Mouse (Mus musculus) hindbrain, embryonic 14.5 days (tissue): ENCODE measurements around the gene Zbtb38. TPM values are rescaled to one million over a fixed set of nuclear protein-coding genes. Genes with fewer than 3 reads are reported as not detected.

Experiments
- ATAC-seq: fragments of 200-750 bp; cut with Nextera tagmentation; 2 replicates; pipeline ENCODE4 v1.8.0; 2017; ENCODE audit warnings: moderate number of reproducible peaks, mild to moderate bottlenecking, moderate TSS enrichment, moderate library complexity; ENCODE audit not compliant: low FRiP score
- DNase-seq: peaks from one replicate; pipeline ENCODE4 v3.0.0-alpha.2; 2015; ENCODE audit warnings: low spot score
- H3K27ac ChIP-seq: fragments of 300-500 bp; sonication (generic); 2 replicates; pipeline ENCODE4 v1.5.1; 2014; ENCODE audit warnings: mild to moderate bottlenecking, moderate library complexity
- H3K27me3 ChIP-seq: fragments of 300-500 bp; sonication (generic); 2 replicates; pipeline ENCODE4 v1.6.1; 2014; ENCODE audit warnings: mild to moderate bottlenecking, low read length, mixed read lengths; ENCODE audit not compliant: control insufficient read depth, insufficient read depth
- H3K36me3 ChIP-seq: fragments of 300-500 bp; sonication (generic); replicated peaks from 2 replicates; pipeline ENCODE4 v1.6.1; 2014; ENCODE audit not compliant: control insufficient read depth, insufficient read depth
- H3K4me1 ChIP-seq: fragments of 300-500 bp; sonication (generic); replicated peaks from 2 replicates; pipeline ENCODE4 v1.6.1; 2014; ENCODE audit warnings: antibody characterized with exemption, low read length, mixed read lengths; ENCODE audit not compliant: control insufficient read depth, insufficient read depth
- H3K4me2 ChIP-seq: fragments of 300-500 bp; sonication (generic); replicated peaks from 2 replicates; pipeline ENCODE4 v1.6.1; 2014; ENCODE audit warnings: mild to moderate bottlenecking, moderate library complexity
- H3K4me3 ChIP-seq: fragments of 300-500 bp; sonication (generic); replicated peaks from 2 replicates; pipeline ENCODE4 v1.5.1; 2014; ENCODE audit warnings: mild to moderate bottlenecking, low read length
- H3K9ac ChIP-seq: fragments of 300-500 bp; sonication (generic); 2 replicates; pipeline ENCODE4 v1.6.1; 2014
- H3K9me3 ChIP-seq: fragments of 300-500 bp; sonication (generic); 2 replicates; pipeline ENCODE4 v1.6.1; 2016; ENCODE audit warnings: low read length; ENCODE audit not compliant: control insufficient read depth
- WGBS: fragments of 180-500 bp; shearing (Covaris S2); extraction: QIAGEN DNeasy Blood & Tissue Kit; methylation state at CpG from one replicate; pipeline ENCODE4 v1.1.7; 2014; 5-methylcytosine and 5-hydroxymethylcytosine counted together
- polyA plus RNA-seq: library from polyadenylated mRNA; unstranded; fragments of >200 nt; fragmentation: Nextera tagmentation; extraction: Ambion mirVana; gene quantifications from 2 replicates; pipeline ENCODE4 v1.2.1, GENCODE M21; 2014

The Zbtb38 gene
- polyA plus RNA-seq, 1 experiment from 2014 or later, result 52.2 TPM

GRCm38 (mm10) chr9:96785871-96786342 lies 33.3 kb upstream of the Zbtb38 start:
- 53% methylated on average over 9 of the region's 9 CpGs for WGBS

DNA sequence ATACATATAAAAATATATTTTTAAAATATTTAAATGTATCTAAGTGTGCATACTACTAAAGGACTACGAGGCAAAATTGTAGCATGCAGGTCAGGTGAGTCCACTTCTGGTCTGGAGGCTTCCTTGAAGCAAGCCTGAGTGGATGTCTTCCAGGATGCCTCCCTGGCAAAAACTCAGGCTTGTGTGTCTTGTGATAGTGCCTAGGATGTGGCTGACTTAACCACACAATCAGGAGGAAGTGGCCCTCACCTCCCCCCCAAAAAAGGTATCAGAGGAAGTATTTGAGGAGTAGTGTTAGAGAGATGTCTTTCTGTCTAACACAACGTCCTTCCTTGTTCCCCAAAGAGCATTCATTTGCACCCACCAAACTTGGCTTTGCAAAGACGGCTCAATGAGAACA lies 32.6 kb upstream of the Zbtb38 start:
- WGBS, result 80% methylated on average over 3 of the region's 3 CpGs
- H3K9ac ChIP-seq, result no peak overlapping the region
- no peak for ATAC-seq

More at GRCm38 (mm10) chr9:96785871-96786342, 33.3 kb upstream of the Zbtb38 start:
- Histone ChIP-seq H3K4me3 (no peak overlapping the region), H3K27ac (no peak overlapping the region), H3K36me3 (no peaks in the 10 kb centered on the region), H3K9ac (no peak overlapping the region), H3K4me1 (no peaks in the 10 kb centered on the region), H3K4me2 (no peak overlapping the region), H3K9me3 (no peaks in the 10 kb centered on the region), H3K27me3 (no peaks in the 10 kb centered on the region)
- no peak for DNase-seq
- no peak for ATAC-seq

DNA sequence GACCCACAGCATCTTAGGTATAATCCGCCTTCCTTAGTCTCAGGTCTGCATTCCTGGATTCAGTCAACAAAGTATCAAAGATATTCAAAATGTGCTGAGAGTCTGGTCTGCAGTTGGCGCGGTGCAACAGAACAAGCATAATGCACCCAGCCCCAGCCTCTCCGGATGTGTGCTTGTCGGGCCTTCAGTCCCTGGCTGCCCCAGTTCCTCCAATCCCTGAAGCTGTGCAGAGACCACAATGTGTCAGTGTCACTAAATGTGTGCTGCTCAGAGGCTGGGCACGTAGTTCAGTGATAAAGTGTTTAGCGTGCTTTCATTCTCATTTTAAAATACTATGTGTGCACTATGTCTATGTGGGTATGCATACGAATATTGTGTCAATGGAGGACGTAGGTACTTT lies 31.0 kb upstream of the Zbtb38 start:
- H3K27ac ChIP-seq, result no peak overlapping the region
- DNase-seq (no peak), ATAC-seq (no peak)
- no peaks in the 10 kb centered on the region for H3K4me1 ChIP-seq
- no peaks in the 10 kb centered on the region for H3K27me3 ChIP-seq
- no peaks in the 10 kb centered on the region for H3K9me3 ChIP-seq
- H3K4me2 ChIP-seq, result no peak overlapping the region
- H3K36me3 ChIP-seq, result no peaks in the 10 kb centered on the region
- 85% methylated on average over 9 of the region's 9 CpGs for WGBS
- no peak overlapping the region for H3K4me3 ChIP-seq
- H3K9ac ChIP-seq, result no peak overlapping the region

More for the DNA sequence above, 32.6 kb upstream of the Zbtb38 start:
- no peak overlapping the region for H3K4me2 ChIP-seq
- H3K9me3 ChIP-seq, result no peaks in the 10 kb centered on the region
- no peaks in the 10 kb centered on the region for H3K4me1 ChIP-seq
- H3K36me3 ChIP-seq, result no peaks in the 10 kb centered on the region
- no peaks in the 10 kb centered on the region for H3K27me3 ChIP-seq
- H3K27ac ChIP-seq, result no peak overlapping the region
- H3K4me3 ChIP-seq, result no peak overlapping the region
- no peak for DNase-seq

DNA sequence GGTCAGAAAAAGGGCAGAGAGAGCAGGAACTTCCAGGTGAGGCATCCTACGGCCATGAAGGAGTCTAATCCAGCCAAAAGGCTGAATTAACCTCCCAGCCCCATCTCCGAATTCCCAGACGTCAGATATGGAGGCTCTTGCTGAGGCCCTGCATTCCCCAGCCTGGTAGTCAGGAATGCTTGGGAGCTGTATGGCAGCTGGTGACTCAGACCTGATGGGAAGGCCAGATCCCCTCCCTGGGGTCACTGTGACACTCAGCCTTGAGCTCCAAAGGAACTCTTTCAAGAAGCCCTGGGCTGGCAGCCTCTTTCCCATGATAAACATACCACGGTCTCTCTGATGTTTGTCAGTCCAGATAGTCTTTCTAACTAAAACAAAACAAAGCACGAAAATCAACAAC lies 30.6 kb upstream of the Zbtb38 start:
- 73% methylated on average over 5 of the region's 5 CpGs for WGBS
- Histone ChIP-seq H3K4me1 (no peaks in the 10 kb centered on the region), H3K4me3 (no peak overlapping the region), H3K9me3 (no peaks in the 10 kb centered on the region), H3K27me3 (no peaks in the 10 kb centered on the region), H3K27ac (no peak overlapping the region), H3K36me3 (no peaks in the 10 kb centered on the region), H3K9ac (no peak overlapping the region), H3K4me2 (no peak overlapping the region)
- no peak for DNase-seq
- no peak for ATAC-seq

GRCm38 (mm10) chr9:96782062-96782461 lies 29.4 kb upstream of the Zbtb38 start:
- H3K27ac ChIP-seq, result no peak overlapping the region
- H3K36me3 ChIP-seq, result no peaks in the 10 kb centered on the region
- DNase-seq (no peak), ATAC-seq (no peak)
- no peak overlapping the region for H3K4me3 ChIP-seq
- no peak overlapping the region for H3K4me2 ChIP-seq
- H3K27me3 ChIP-seq, result no peaks in the 10 kb centered on the region
- no peaks in the 10 kb centered on the region for H3K4me1 ChIP-seq
- H3K9ac ChIP-seq, result no peak overlapping the region
- H3K9me3 ChIP-seq, result no peaks in the 10 kb centered on the region
- WGBS, result 85% methylated on average over 8 of the region's 8 CpGs

GRCm38 (mm10) chr9:96773146-96773545 lies 20.5 kb upstream of the Zbtb38 start:
- H3K4me3 ChIP-seq, result no peak overlapping the region
- 18% methylated on average over 6 of the region's 6 CpGs for WGBS
- no peaks in the 10 kb centered on the region for H3K36me3 ChIP-seq
- no peak for ATAC-seq
- H3K4me2 ChIP-seq, result no peak overlapping the region
- no peak for DNase-seq
- H3K9ac ChIP-seq, result no peak overlapping the region
- no peaks in the 10 kb centered on the region for H3K9me3 ChIP-seq
- no peak overlapping the region for H3K27ac ChIP-seq
- H3K4me1 ChIP-seq, result no peaks in the 10 kb centered on the region
- H3K27me3 ChIP-seq, result no peaks in the 10 kb centered on the region

DNA sequence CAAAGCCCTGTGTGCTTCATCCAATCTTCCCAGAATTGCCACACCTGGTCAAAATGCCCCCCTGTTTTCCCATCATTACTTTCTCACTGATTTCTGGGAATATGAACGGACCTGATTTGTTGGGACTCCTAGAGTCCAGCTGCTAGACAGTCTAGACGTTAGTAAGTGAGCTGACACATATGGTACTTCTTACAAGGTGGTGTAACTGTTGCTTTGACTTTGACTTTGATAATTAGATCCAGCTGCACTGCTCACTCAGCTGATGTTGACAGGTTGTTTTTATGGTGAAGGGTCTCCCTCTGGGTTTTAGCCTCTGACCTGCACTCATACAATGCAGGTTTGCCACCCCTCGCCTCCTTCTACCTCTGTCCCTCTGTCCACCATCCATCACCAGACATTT lies 17.8 kb upstream of the Zbtb38 start:
- no peaks in the 10 kb centered on the region for H3K36me3 ChIP-seq
- no peak for ATAC-seq
- H3K4me2 ChIP-seq, result no peak overlapping the region
- no peaks in the 10 kb centered on the region for H3K9me3 ChIP-seq
- no peak overlapping the region for H3K27ac ChIP-seq
- no peak overlapping the region for H3K9ac ChIP-seq
- 87% methylated on average over 3 of the region's 3 CpGs for WGBS
- H3K4me3 ChIP-seq, result no peak overlapping the region
- DNase-seq, result no peak
- no peaks in the 10 kb centered on the region for H3K4me1 ChIP-seq
- H3K27me3 ChIP-seq, result no peaks in the 10 kb centered on the region

- 89% methylated on average over 9 of the region's 9 CpGs for WGBS
Observed at GRCm38 (mm10) chr9:96769651-96770050, 17.0 kb upstream of the Zbtb38 start.

DNA sequence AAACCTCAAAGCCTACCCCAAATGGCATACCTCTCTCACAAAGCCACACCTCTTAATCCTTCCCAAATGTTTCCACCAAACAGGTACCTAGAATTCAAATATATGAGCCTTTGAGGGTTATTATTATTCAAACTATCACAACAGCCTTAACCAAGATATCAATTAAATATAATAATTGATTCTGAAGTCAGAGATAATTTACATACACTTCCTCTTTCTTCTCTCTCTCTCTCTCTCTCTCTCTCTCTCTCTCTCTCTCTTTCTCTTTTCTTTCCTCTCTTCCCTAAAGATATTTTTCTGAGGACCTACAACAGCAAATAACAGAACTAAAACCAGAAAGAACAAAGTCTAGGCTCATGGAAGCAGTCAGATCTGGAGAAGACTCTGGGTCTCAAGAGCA lies 15.2 kb upstream of the Zbtb38 start:
- H3K27me3 ChIP-seq, result no peaks in the 10 kb centered on the region
- H3K36me3 ChIP-seq, result no peaks in the 10 kb centered on the region
- H3K4me3 ChIP-seq, result no peak overlapping the region
- no peak overlapping the region for H3K27ac ChIP-seq
- no peak overlapping the region for H3K4me2 ChIP-seq
- H3K9ac ChIP-seq, result no peak overlapping the region
- no peaks in the 10 kb centered on the region for H3K9me3 ChIP-seq
- H3K4me1 ChIP-seq, result no peaks in the 10 kb centered on the region
- no peak for ATAC-seq
- DNase-seq, result no peak

More at GRCm38 (mm10) chr9:96769651-96770050, 17.0 kb upstream of the Zbtb38 start:
- Histone ChIP-seq H3K36me3 (no peaks in the 10 kb centered on the region), H3K9ac (no peak overlapping the region), H3K4me3 (no peak overlapping the region), H3K27me3 (no peaks in the 10 kb centered on the region), H3K9me3 (no peaks in the 10 kb centered on the region), H3K4me1 (no peaks in the 10 kb centered on the region), H3K27ac (no peak overlapping the region), H3K4me2 (no peak overlapping the region)
- ATAC-seq (no peak), DNase-seq (no peak)

- Histone ChIP-seq H3K4me3 (no peak overlapping the region), H3K4me2 (no peak overlapping the region), H3K9me3 (no peaks in the 10 kb centered on the region), H3K9ac (no peak overlapping the region), H3K36me3 (no peaks in the 10 kb centered on the region), H3K4me1 (no peaks in the 10 kb centered on the region), H3K27ac (no peak overlapping the region), H3K27me3 (no peaks in the 10 kb centered on the region)
- DNase-seq, result no peak
- ATAC-seq, result no peak
Observed at GRCm38 (mm10) chr9:96766078-96766477, 13.4 kb upstream of the Zbtb38 start.
